Mouse (Mus musculus): ENCODE results near the gene Dip2c.

DNA sequence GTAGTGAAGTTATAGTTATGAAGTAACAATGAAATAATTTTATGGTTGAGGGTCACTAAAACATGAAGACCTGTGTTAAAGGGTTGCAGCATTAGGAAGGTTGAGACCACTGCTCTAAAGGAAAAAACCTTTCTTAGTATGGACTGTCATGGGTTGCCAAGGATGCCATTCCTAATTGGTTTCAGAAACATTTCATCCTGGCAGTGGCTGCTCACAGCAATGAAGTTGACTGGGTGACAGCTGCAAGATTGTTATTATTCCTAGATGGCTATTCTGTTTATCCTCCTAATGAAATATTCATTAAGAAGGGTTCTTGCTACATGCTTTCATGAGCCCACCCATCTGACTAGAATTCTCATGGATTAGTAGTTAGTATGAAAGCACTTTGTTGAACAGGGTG, 307.3 kb downstream of the Dip2c start:
- TF ChIP-seq CTCF (IDR thresholded peaks at IDR 0.05; ENCODE audit: low read depth) (no peak), EP300 (IDR thresholded peaks at IDR 0.05; ENCODE audit: low read depth) (no peak)

Data from heart, postnatal 0 days (tissue).